Mouse (Mus musculus) heart, adult 18-20 months (tissue): ENCODE results near the gene Tm9sf4. TPM values are rescaled to one million over a fixed set of nuclear protein-coding genes. Genes with fewer than 3 reads are reported as not detected.

ENCODE experiments used
- DNase-seq, 2 experiments: peaks; one replicate each; pipeline ENCODE4 v3.0.0; 2021 to 2022; ENCODE audit warnings: mixed read lengths in 1 of 2
- long read RNA-seq, 2 experiments: library from polyadenylated mRNA; stranded (forward); transcript quantifications; one replicate each; pipeline ENCODE4 v2.0.0; 2021
- total RNA-seq, 2 experiments: library from RNA; stranded (reverse); gene quantifications; 2 replicates each; pipeline ENCODE4 v1.2.3; 2021

Tm9sf4 gene
- 10 to 100 TPM; 36.6 to 44.4 TPM for total RNA-seq
- long read RNA-seq, experiment 1, transcript Tm9sf4-201 (18 exons, 3,896 nt): major isoform, 23 of 40 reads
- long read RNA-seq, experiment 1, partial matches to known transcripts: 5 of 40 reads
- long read RNA-seq, experiment 1, other reads (novel, unspliced or antisense): 11 of 40 reads
- long read RNA-seq, experiment 2, transcript Tm9sf4-201 (18 exons, 3,896 nt): major isoform, 5 of 10 reads
- long read RNA-seq, experiment 2, partial matches to known transcripts: 3 of 10 reads
- long read RNA-seq, experiment 2, other reads (novel, unspliced or antisense): 2 of 10 reads

- peak; percentile 93 to 98 for DNase-seq
Observed at GRCm38 (mm10) chr2:153160844-153161683, at the start of gene Tm9sf4. Tm9sf4 (plus strand) TSS chr2:153161303.

GRCm38 (mm10) chr2:153115679-153116081 lies 45.4 kb upstream of the Tm9sf4 start:
- DNase-seq: no peak

- peak; percentile 22 to 58 for DNase-seq
Observed at GRCm38 (mm10) chr2:153117051-153117486, 44.0 kb upstream of the Tm9sf4 start.

- DNase-seq: no peak
Observed at GRCm38 (mm10) chr2:153119488-153119887, 41.6 kb upstream of the Tm9sf4 start.

- no peak for DNase-seq
Observed at GRCm38 (mm10) chr2:153120126-153120525, 41.0 kb upstream of the Tm9sf4 start.

- no peak for DNase-seq
Observed at GRCm38 (mm10) chr2:153121821-153122615, 39.1 kb upstream of the Tm9sf4 start.

GRCm38 (mm10) chr2:153122701-153123100 lies 38.4 kb upstream of the Tm9sf4 start:
- peak in 1 of 2 experiments; percentile 38 for DNase-seq

- DNase-seq: no peak
Observed at GRCm38 (mm10) chr2:153125875-153126274, 35.2 kb upstream of the Tm9sf4 start.

- peak in 1 of 2 experiments; percentile 23 for DNase-seq
Observed at GRCm38 (mm10) chr2:153131019-153131418, 30.1 kb upstream of the Tm9sf4 start.

- DNase-seq: no peak
Observed at GRCm38 (mm10) chr2:153134237-153134636, 26.9 kb upstream of the Tm9sf4 start.

- no peak for DNase-seq
Observed at GRCm38 (mm10) chr2:153136211-153136610, 24.9 kb upstream of the Tm9sf4 start.

- no peak for DNase-seq
Observed at GRCm38 (mm10) chr2:153139158-153139557, 21.9 kb upstream of the Tm9sf4 start.

GRCm38 (mm10) chr2:153139996-153140613 lies 21.0 kb upstream of the Tm9sf4 start:
- peak in 1 of 2 experiments; percentile 62 for DNase-seq

GRCm38 (mm10) chr2:153142620-153143199 lies 18.4 kb upstream of the Tm9sf4 start:
- peak; percentile 35 to 70 for DNase-seq

GRCm38 (mm10) chr2:153145346-153145745 lies 15.8 kb upstream of the Tm9sf4 start:
- DNase-seq: no peak

- DNase-seq: no peak
Observed at GRCm38 (mm10) chr2:153147236-153147635, 13.9 kb upstream of the Tm9sf4 start.

GRCm38 (mm10) chr2:153147715-153148114 lies 13.4 kb upstream of the Tm9sf4 start:
- DNase-seq: peak; percentile 68 to 85

GRCm38 (mm10) chr2:153149742-153150141 lies 11.4 kb upstream of the Tm9sf4 start:
- DNase-seq: no peak

GRCm38 (mm10) chr2:153151026-153151425 lies 10.1 kb upstream of the Tm9sf4 start:
- DNase-seq: no peak

- DNase-seq: no peak
Observed at GRCm38 (mm10) chr2:153151926-153152665, 9.0 kb upstream of the Tm9sf4 start.

- no peak for DNase-seq
Observed at GRCm38 (mm10) chr2:153153033-153153450, 8.1 kb upstream of the Tm9sf4 start.
